Mouse (Mus musculus): ENCODE data around the gene Tmem171. TPM values are rescaled to one million over a fixed set of nuclear protein-coding genes. Genes with fewer than 3 reads are reported as not detected.
A peak's percentile ranks its signal among the peaks of the same experiment; 100 is the strongest.

Gene Tmem171
- total RNA-seq (2021): under 1 TPM in 1 of 2 experiments, not detected in 1; 0.39 TPM

- DNase-seq (ENCODE audit: extremely low spot score in 1 of 2, low spot score in 2 of 2): peak in 1 of 2 experiments; percentile 45
- intact Hi-C loops (cut with DNase I): no loop called here
Measured at GRCm38 (mm10) chr13:98694773-98695314, at the start of gene Tmem171. Gene Tmem171, minus strand, starts transcription at chr13:98694834.

DNA sequence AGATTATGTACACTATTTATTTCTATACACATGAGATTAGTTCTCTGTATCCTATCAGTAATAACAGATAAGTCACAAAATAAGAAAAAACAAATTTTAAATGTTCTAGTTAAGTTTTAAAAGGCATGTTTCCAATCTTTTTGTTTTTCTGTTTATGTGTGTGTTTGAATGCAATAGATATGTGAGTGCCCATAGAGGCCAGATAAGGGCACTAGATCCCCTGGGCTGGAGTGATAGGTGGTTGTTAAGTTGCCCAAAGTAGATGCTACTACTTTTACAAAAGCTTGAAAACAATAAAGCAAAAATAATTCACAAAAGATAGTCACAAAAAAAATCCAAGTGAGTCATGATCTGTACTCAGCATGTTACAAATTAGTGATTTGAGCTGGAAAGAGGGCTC, 49.2 kb upstream of the Tmem171 start:
- intact Hi-C loops (cut with DNase I): no loop called here
- no peak for DNase-seq (ENCODE audit: extremely low spot score in 1 of 2, low spot score in 2 of 2)

- intact Hi-C loops (cut with DNase I): no loop called here
- DNase-seq (ENCODE audit: extremely low spot score in 1 of 2, low spot score in 2 of 2): no peak
Measured at GRCm38 (mm10) chr13:98743214-98743613, 48.6 kb upstream of the Tmem171 start.

GRCm38 (mm10) chr13:98738213-98738612, 43.6 kb upstream of the Tmem171 start:
- intact Hi-C loops (cut with DNase I): no loop called here
- no peak for DNase-seq (ENCODE audit: extremely low spot score in 1 of 2, low spot score in 2 of 2)

- no peak for DNase-seq (ENCODE audit: extremely low spot score in 1 of 2, low spot score in 2 of 2)
- intact Hi-C loops (cut with DNase I): no loop called here
Measured at GRCm38 (mm10) chr13:98733292-98733691, 38.7 kb upstream of the Tmem171 start.

DNA sequence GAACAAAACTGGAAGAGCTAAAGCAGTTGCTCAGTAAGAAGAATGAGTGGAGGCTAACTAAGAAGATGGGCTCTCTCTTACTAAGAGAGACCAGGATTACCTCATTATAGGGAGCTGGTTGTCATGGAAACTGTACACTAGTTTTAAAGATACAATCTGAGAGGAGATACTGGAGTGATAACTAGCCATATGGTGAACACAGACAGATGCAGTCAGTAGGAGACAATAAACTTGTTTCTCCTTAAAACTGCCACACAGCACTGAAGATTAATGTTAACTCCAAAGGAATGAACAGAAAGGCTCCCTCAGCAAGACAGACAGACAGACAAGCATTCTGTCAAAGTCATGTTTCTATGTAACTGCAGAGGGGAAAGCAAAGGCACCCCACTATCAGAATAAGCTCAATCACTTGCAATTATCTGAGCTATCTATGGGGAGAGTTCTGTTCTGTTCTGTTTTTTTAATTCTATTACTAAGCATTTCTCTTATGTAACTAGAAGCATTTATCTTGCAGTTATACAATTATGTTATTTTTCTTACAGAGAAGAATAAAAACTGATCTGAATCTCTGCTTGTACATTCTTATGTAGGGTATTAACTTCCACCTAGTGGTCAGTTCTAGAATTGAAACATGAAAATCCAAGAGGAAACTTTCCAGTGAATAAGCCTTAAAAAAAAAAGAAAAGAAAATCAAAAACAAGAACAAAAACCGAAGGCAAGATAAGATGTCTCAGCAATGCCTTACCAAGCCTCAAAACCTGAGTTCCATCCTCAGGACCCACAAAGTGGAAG, 34.8 kb upstream of the Tmem171 start:
- intact Hi-C loops (cut with DNase I): loop anchor here (10.0 kb wide), 1 partner anchor 135 kb away; no protein-coding TSS in a partner anchor
- DNase-seq (ENCODE audit: extremely low spot score in 1 of 2, low spot score in 2 of 2): no peak

GRCm38 (mm10) chr13:98726494-98726893, 31.9 kb upstream of the Tmem171 start:
- DNase-seq (ENCODE audit: extremely low spot score in 1 of 2, low spot score in 2 of 2): no peak
- intact Hi-C loops (cut with DNase I): loop anchor here (10.0 kb wide), 1 partner anchor 132 kb away; no protein-coding TSS in a partner anchor

- no peak for DNase-seq (ENCODE audit: extremely low spot score in 1 of 2, low spot score in 2 of 2)
- intact Hi-C loops (cut with DNase I): loop anchor here (10.0 kb wide), 1 partner anchor 129 kb away; no protein-coding TSS in a partner anchor
Measured at GRCm38 (mm10) chr13:98723430-98723829, 28.8 kb upstream of the Tmem171 start.

DNA sequence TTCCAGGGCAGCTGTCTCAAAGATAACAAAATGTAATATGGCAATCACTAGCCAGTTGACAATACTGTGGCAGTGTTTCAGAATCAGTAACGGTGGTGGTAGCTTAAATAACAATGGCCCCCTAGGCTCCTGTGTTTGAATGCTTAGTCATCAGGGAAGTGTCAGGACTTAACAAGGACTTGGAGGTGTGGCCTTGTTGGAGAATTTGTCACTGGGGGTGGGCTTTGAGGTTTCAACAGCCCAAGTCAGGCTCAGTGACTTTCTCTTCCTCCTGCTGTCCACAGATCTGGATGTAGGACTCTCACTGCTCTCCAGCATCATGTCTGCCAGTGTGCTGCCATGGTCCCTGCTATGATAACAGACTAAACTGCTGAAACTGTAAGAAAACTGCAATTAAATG, 27.7 kb upstream of the Tmem171 start:
- DNase-seq (ENCODE audit: extremely low spot score in 1 of 2, low spot score in 2 of 2): no peak
- intact Hi-C loops (cut with DNase I): loop anchor here (10.0 kb wide), 1 partner anchor 127 kb away; no protein-coding TSS in a partner anchor

GRCm38 (mm10) chr13:98716176-98716575, 21.5 kb upstream of the Tmem171 start:
- intact Hi-C loops (cut with DNase I): no loop called here
- DNase-seq (ENCODE audit: extremely low spot score in 1 of 2, low spot score in 2 of 2): no peak

DNA sequence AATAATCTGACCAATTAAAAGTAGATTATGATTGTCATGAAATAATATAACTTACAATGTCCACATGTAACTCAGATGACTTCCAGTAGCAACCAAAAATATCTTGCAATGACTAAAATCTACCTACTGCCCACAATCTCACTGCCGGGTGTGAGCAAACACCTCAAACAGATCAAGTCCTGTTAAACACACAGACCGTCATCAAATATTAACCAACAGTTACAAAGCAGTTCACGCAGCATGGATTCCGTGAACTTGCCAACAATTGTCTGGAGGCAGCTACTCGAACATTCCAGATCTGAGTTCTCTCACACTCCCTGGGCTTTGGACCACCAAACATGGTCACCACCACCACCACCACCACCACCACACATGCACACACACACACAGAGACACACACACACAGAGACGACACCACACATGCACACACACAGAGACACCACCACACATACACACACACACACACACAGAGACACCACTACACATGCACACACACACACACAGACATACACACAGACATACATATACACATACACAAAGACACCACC, 20.9 kb upstream of the Tmem171 start:
- DNase-seq (ENCODE audit: extremely low spot score in 1 of 2, low spot score in 2 of 2): no peak
- intact Hi-C loops (cut with DNase I): no loop called here

DNA sequence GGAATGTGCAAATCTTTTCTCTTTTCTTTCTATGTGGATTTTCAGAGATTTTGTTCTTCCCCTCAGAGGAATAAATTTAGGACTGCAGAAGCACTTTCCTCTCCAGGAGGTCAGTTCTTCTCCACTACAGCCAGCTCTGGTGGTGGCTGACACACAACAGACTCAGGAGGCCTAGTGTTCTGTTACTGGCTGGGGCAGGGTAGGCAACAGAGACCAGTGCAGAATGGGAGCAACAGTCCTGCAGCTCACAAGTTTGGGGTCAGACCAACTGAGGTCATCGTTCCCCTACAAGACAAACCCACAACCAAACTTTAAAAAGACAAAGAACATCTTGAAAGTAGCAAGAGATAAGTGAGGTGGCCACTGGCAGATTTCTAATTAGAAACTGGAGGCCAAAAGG, 16.0 kb upstream of the Tmem171 start:
- intact Hi-C loops (cut with DNase I): no loop called here
- DNase-seq (ENCODE audit: extremely low spot score in 1 of 2, low spot score in 2 of 2): no peak

DNA sequence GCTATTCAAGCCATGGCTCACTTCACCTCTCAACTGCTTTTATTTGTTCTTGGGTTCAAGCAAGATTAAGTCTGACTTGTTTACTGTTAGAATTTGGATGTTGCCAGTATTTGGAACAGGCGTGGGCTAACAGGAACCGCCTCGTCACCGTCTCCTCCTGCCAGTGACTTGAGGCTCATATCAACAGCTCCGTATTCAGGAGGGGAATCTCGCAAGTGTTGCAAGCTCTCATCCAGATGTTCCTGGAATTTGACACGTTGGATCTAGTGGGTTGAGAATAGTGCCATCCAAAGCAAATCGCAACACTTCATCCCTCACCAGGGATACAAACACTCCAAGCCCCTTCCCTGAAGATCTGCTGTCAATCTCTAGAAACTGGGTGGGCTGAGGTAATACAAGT, 15.6 kb upstream of the Tmem171 start:
- intact Hi-C loops (cut with DNase I): no loop called here
- DNase-seq (ENCODE audit: extremely low spot score in 1 of 2, low spot score in 2 of 2): no peak

DNA sequence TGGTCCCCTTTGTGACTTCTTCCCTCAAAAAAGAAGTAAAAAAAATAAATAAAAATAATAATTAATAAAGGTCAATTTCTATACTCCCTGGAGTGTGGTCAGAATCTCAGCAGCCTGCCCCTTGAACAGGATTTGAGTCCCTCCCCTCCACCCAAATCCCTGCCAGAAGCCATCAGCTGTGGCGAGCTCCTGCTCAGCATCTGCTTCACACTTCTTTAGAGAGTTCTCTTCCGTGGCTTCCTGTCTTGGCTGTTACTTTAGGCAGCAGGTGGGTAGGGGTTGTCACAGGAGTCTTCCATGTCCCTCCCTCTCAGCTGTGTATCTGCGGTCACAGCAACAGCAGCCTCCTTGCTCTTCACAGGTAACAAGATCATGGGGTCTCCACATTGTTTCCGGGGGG, 10.9 kb upstream of the Tmem171 start:
- intact Hi-C loops (cut with DNase I): no loop called here
- no peak for DNase-seq (ENCODE audit: extremely low spot score in 1 of 2, low spot score in 2 of 2)

- intact Hi-C loops (cut with DNase I): no loop called here
Measured at GRCm38 (mm10) chr13:98703786-98704185, 9.2 kb upstream of the Tmem171 start.

GRCm38 (mm10) chr13:98702361-98702760, 7.7 kb upstream of the Tmem171 start:
- intact Hi-C loops (cut with DNase I): no loop called here
- DNase-seq (ENCODE audit: extremely low spot score in 1 of 2, low spot score in 2 of 2): peak in 1 of 2 experiments; percentile 12

More at GRCm38 (mm10) chr13:98703786-98704185, 9.2 kb upstream of the Tmem171 start:
- DNase-seq (ENCODE audit: extremely low spot score in 1 of 2, low spot score in 2 of 2): no peak

GRCm38 (mm10) chr13:98701309-98701675, 6.7 kb upstream of the Tmem171 start:
- DNase-seq (ENCODE audit: extremely low spot score in 1 of 2, low spot score in 2 of 2): no peak
- intact Hi-C loops (cut with DNase I): no loop called here

DNA sequence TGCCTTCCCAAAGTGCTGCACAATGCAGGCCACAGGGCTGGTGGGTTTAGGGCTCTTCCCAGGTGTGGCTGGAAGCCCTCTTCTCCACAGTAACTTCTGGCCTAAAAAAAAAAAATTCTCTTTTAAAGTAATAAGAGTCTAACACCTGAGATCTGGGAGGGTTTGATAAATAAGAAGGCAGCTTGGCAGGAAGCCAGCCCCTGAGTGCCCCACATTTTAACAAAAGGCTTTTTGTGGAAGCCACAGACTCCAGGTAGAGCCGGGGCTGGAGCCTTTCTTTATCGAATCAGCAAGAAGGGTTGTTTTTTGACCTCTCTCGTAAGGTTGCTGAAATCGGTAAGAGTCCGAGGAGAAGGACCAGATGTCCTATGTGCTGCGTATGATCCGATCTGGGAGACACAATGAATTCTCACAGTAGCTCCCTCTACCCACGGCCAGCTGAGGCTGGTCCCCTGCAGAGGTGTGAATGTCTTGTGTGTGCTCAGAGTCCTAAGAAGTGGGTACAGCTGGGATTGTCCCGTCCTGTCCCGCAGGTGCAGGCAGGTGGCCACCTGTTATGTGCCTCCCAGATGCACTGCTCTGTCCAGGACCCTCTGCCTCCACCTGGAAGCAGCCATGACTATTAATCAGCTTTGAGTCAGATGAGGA, 6.2 kb upstream of the Tmem171 start:
- no peak for DNase-seq (ENCODE audit: extremely low spot score in 1 of 2, low spot score in 2 of 2)
- intact Hi-C loops (cut with DNase I): no loop called here

DNA sequence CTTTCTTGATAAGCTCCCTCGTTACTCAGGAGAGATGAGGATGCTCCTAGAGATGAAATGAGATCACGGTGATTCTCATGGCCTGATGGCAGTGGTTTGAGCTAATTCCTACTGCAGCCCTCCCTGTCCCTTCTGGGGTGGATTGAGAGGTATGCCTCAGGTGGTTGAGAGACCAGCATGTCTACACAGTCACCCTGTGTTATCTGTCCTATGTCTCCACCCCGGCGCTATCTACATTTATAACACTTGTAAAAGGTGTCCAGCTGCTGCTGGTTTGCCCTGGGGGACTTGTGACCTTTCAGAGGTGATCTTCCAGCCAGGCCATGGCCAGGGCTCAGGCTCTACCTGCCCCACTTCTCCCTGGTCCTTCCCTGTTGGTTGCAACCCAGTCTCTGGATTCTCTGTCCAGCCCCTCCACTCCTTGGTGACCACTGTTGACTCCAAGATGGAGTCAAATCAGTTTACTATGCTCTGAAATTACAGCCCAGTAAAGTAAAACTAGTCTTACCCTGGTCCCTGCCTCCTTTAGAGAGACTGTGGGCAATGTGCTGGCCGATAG, 5.4 kb upstream of the Tmem171 start:
- no peak for DNase-seq (ENCODE audit: extremely low spot score in 1 of 2, low spot score in 2 of 2)
- intact Hi-C loops (cut with DNase I): no loop called here
